Comparison of ENCODE assay signal across 10 mouse cellular contexts in the genomic region with DNA sequence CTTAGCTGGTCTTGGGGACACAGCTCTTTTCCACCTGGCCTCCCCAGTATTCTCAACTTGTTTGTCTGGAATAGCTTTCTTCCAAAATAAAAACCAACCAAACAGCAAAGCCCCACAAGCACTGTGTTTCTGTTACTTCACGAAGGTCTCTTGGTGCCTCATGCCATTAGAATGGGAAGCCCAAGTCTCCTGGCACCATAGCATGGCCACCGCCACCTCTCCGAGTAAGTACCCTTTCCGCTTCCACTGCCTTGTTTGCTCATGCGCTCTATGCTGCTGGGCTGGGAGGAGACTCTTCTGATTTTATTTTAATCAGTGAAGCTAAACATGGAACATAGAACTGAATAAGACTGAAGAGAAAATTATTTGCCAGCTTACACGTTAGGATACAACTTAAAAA. TPM values are rescaled to one million over a fixed set of nuclear protein-coding genes. Genes with fewer than 3 reads are reported as not detected.
DNase-seq lines count a peak whose midpoint lies in the region; ATAC-seq and TF ChIP-seq lines count a peak whose summit lies in the region.
"Had no signal": no experiment of that assay in that cellular context is flagged by ENCODE, and none has a peak within 500 bp of the region (broad histone marks: within the 10 kb centered on the region; RNA-seq: fewer than 3 reads in every experiment).

No protein-coding gene starts in this region.

- no peak for DNase-seq in heart, adult 9 months (ENCODE audit: low spot score in 2 of 2)
- no peak for DNase-seq in urinary bladder, postnatal 25 days (ENCODE audit: low spot score)
- no peak for DNase-seq in embryo, embryonic 9.5 days (ENCODE audit: extremely low spot score)
- DNase-seq: gastrocnemius, postnatal 25 days; lung, postnatal 36 days had no signal

- 83% methylated on average over 6 of the region's 6 CpGs for WGBS in heart, embryonic 12.5 days
- WGBS in liver, embryonic 12.5 days (ENCODE audit: insufficient replicate concordance), result 88% methylated on average over 6 of the region's 6 CpGs

- H3K4me1 ChIP-seq in heart, embryonic 12.5 days (replicated peaks), result peaks cover 45% of the 10 kb centered on the region
- peaks cover 4% of the 10 kb centered on the region for H3K4me1 ChIP-seq in embryonic fibroblast, embryonic 13.5 days (ENCODE audit: control insufficient read depth, insufficient read depth, low read length)
- peaks cover 65% of the 10 kb centered on the region for H3K4me1 ChIP-seq in liver, embryonic 12.5 days

- no peak overlapping the region for H3ac ChIP-seq in C2C12 (ENCODE audit: control insufficient read depth, insufficient read length, low read depth)

- TF ChIP-seq CTCF in C2C12 (IDR thresholded peaks at IDR 0.05; ENCODE audit: control insufficient read depth, insufficient read depth, insufficient read length), result no peak
- TF ChIP-seq CTCF in embryonic fibroblast, embryonic 13.5 days (IDR thresholded peaks at IDR 0.05; ENCODE audit: borderline replicate concordance, insufficient read depth, low read length), result no peak

- H3K36me3 ChIP-seq in heart, embryonic 12.5 days, result peaks cover 6% of the 10 kb centered on the region; the same call in 1 of the 2 replicates
- peaks cover 41% of the 10 kb centered on the region for H3K36me3 ChIP-seq in C2C12 (ENCODE audit: control insufficient read depth, insufficient read depth)
- H3K36me3 ChIP-seq in liver, embryonic 12.5 days, result peaks cover 18% of the 10 kb centered on the region

- H3K79me3 ChIP-seq in C2C12 (ENCODE audit: low read depth), result peaks cover 66% of the 10 kb centered on the region

- peak overlapping the region; percentile 10; the same call in 1 of the 2 replicates for H3K4me3 ChIP-seq in heart, embryonic 12.5 days
- H3K4me3 ChIP-seq in C2C12 (ENCODE audit: insufficient read depth, poor library complexity, severe bottlenecking), result peak overlapping the region; percentile 95
- peak overlapping the region; percentile 26 for H3K4me3 ChIP-seq in embryonic fibroblast, embryonic 13.5 days (ENCODE audit: insufficient read depth, low read length)
- peak overlapping the region; percentile 28 for H3K4me3 ChIP-seq in liver, embryonic 12.5 days

- H3K27me3 ChIP-seq in heart, embryonic 12.5 days (replicated peaks), result no peaks in the 10 kb centered on the region
- H3K27me3 ChIP-seq in C2C12 (ENCODE audit: control insufficient read depth, insufficient read depth, insufficient read length), result no peaks in the 10 kb centered on the region
- no peaks in the 10 kb centered on the region for H3K27me3 ChIP-seq in liver, embryonic 12.5 days (replicated peaks)

- ATAC-seq in heart, embryonic 12.5 days (ENCODE audit: insufficient number of reproducible peaks, low FRiP score), result no peak
- ATAC-seq in liver, embryonic 12.5 days, result no peak
- no peak for ATAC-seq in erythroid progenitor cell, adult 5-6 weeks (replicated peaks; ENCODE audit: low FRiP score, poor library complexity, severe bottlenecking)

- H3K79me2 ChIP-seq in C2C12 (ENCODE audit: control insufficient read depth, insufficient read depth), result peaks cover 71% of the 10 kb centered on the region

- H3K9ac ChIP-seq in heart, embryonic 12.5 days, result no peak overlapping the region; the same call in 1 of the 2 replicates
- H3K9ac ChIP-seq in liver, embryonic 12.5 days, result peak overlapping the region; percentile 48

- no peak for TF ChIP-seq POLR2A in embryonic fibroblast, embryonic 13.5 days (IDR thresholded peaks at IDR 0.05; ENCODE audit: low read depth, low read length)

- no peak overlapping the region for H3K27ac ChIP-seq in heart, embryonic 12.5 days (ENCODE audit: poor library complexity, severe bottlenecking)
- H3K27ac ChIP-seq in embryonic fibroblast, embryonic 13.5 days (ENCODE audit: insufficient read depth, low read length), result no peak overlapping the region
- H3K27ac ChIP-seq in liver, embryonic 12.5 days, result no peak overlapping the region

- no peaks in the 10 kb centered on the region for H3K9me3 ChIP-seq in heart, embryonic 12.5 days (replicated peaks)
- H3K9me3 ChIP-seq in liver, embryonic 12.5 days (replicated peaks), result no peaks in the 10 kb centered on the region

- H3K4me2 ChIP-seq in heart, embryonic 12.5 days, result peak overlapping the region; percentile 51
- H3K4me2 ChIP-seq in liver, embryonic 12.5 days, result peak overlapping the region; percentile 50

TF ChIP-seq in C2C12, 6 proteins besides CTCF, POLR2A, EP300 and RAD21:
- no peak for TF ChIP-seq MYOG (IDR thresholded peaks at IDR 0.05; ENCODE audit: control insufficient read depth, extremely low read depth, insufficient read length)
- TF ChIP-seq CEBPB (IDR thresholded peaks at IDR 0.05; ENCODE audit: low read depth), result no peak
- TF ChIP-seq FOSL1 (IDR thresholded peaks at IDR 0.05; ENCODE audit: insufficient read depth, low read length, poor library complexity, severe bottlenecking), result no peak

RNA-seq across cellular contexts. Expression of a gene that starts 2.3 kb away (rescaled TPM):
- 145 and 147 TPM in 2 replicates for polyA plus RNA-seq in heart, embryonic 12.5 days (2016; fragmentation: Nextera tagmentation; extraction: Ambion mirVana)
- 106 TPM for polyA plus RNA-seq in C2C12 (2012; fragmentation: generic; extraction: Trizol)
- polyA plus RNA-seq in embryonic fibroblast, embryonic 13.5 days (2011; ENCODE audit: insufficient read length, low read depth, missing spikeins), result 253 and 269 TPM in 2 replicates
- polyA plus RNA-seq in liver, embryonic 12.5 days (2016; fragmentation: Nextera tagmentation; extraction: Ambion mirVana), result 88.6 and 88.7 TPM in 2 replicates
- 181 and 202 TPM in 2 replicates for total RNA-seq in erythroid progenitor cell, adult 5-6 weeks (2015; ENCODE audit: low replicate concordance)
- total RNA-seq in erythroid progenitor cell, adult 5-6 weeks (2017; ENCODE audit: low replicate concordance), result 166 and 182 TPM in 2 replicates

RNA-seq across cellular contexts. Expression of a gene that starts 42.9 kb away (rescaled TPM):
- 22.1 and 24.1 TPM in 2 replicates for polyA plus RNA-seq in heart, embryonic 12.5 days (2016; fragmentation: Nextera tagmentation; extraction: Ambion mirVana)
- 0.12 TPM for polyA plus RNA-seq in C2C12 (2012; fragmentation: generic; extraction: Trizol)
- polyA plus RNA-seq in embryonic fibroblast, embryonic 13.5 days (2011; ENCODE audit: insufficient read length, low read depth, missing spikeins), result 17.2 and 26.1 TPM in 2 replicates
- 3.0 and 3.3 TPM in 2 replicates for polyA plus RNA-seq in liver, embryonic 12.5 days (2016; fragmentation: Nextera tagmentation; extraction: Ambion mirVana)
- total RNA-seq in erythroid progenitor cell, adult 5-6 weeks (2015; ENCODE audit: low replicate concordance), result 9.2 and 20.5 TPM in 2 replicates
- 12.5 and 17.9 TPM in 2 replicates for total RNA-seq in erythroid progenitor cell, adult 5-6 weeks (2017; ENCODE audit: low replicate concordance)

Comparison
In these comparisons a context has a peak if more than half of its experiments do, and no peak if none do; other contexts are left out.
1. H3K4me3 ChIP-seq: peak in every context shown above with its lines; median percentile 95 in C2C12; 28 in liver, embryonic 12.5 days; 26 in embryonic fibroblast, embryonic 13.5 days; 10 in heart, embryonic 12.5 days.